Mouse (Mus musculus) CH12.LX (cell line): ENCODE results near the gene Baz2b. TPM values are rescaled to one million over a fixed set of nuclear protein-coding genes. Genes with fewer than 3 reads are reported as not detected.

Source experiments
- DNase-seq: peaks from one replicate; pipeline ENCODE4 v3.0.0-alpha.2; 2013; ENCODE audit errors: extremely low read depth
- H3K27ac ChIP-seq: 2 replicates; pipeline ENCODE4 v1.5.1; 2012; ENCODE audit warnings: low read depth, mild to moderate bottlenecking, control low read depth, moderate library complexity; ENCODE audit not compliant: insufficient read depth
- H3K27me3 ChIP-seq: replicated peaks from 2 replicates; pipeline ENCODE3; 2012; ENCODE audit warnings: inconsistent platforms
- H3K36me3 ChIP-seq, 2 experiments: replicated peaks in 1 of 2; 2 replicates each; pipeline versions ENCODE3 to v1.6.1; 2012; ENCODE audit warnings: inconsistent platforms in 1 of 2, low read length in 1 of 2, mild to moderate bottlenecking in 1 of 2, mixed read lengths in 1 of 2, moderate library complexity in 1 of 2; ENCODE audit not compliant: control insufficient read depth in 1 of 2, insufficient read depth in 1 of 2
- H3K4me1 ChIP-seq, 2 experiments: 2 replicates each; pipeline ENCODE4 v1.6.1; 2012; ENCODE audit warnings: inconsistent platforms in 1 of 2, moderate library complexity in 1 of 2; ENCODE audit not compliant: insufficient read depth in 2 of 2, control insufficient read depth in 1 of 2
- H3K4me2 ChIP-seq: 2 replicates; pipeline ENCODE4 v1.6.1; 2012; ENCODE audit warnings: low read depth, mild to moderate bottlenecking, control low read depth; ENCODE audit not compliant: poor library complexity, insufficient read depth, severe bottlenecking
- H3K4me3 ChIP-seq, 3 experiments: fragments of 150-350 bp in 1 of 3; sonication (generic) in 1 of 3; replicated peaks in 1 of 3; 2 replicates each; pipeline versions ENCODE3 to v1.5.1; 2011 to 2012; ENCODE audit warnings: low read depth in 2 of 3, low read length in 2 of 3, mild to moderate bottlenecking in 2 of 3, moderate library complexity in 2 of 3, control low read depth in 1 of 3, improper control_type of control experiment in 1 of 3, inconsistent platforms in 1 of 3, mixed read lengths in 1 of 3; ENCODE audit not compliant: poor library complexity in 1 of 3
- H3K79me2 ChIP-seq: replicated peaks from 2 replicates; pipeline ENCODE4 v1.6.1; 2012; ENCODE audit warnings: mild to moderate bottlenecking, moderate library complexity; ENCODE audit not compliant: control insufficient read depth, poor library complexity, insufficient read depth, severe bottlenecking; ENCODE audit errors: extremely low read depth
- H3K9ac ChIP-seq: 2 replicates; pipeline ENCODE4 v1.6.1; 2012; ENCODE audit warnings: low read depth, mild to moderate bottlenecking, control low read depth, moderate library complexity; ENCODE audit not compliant: insufficient read depth
- H3K9me3 ChIP-seq: replicated peaks from 2 replicates; pipeline ENCODE3; 2012; ENCODE audit warnings: low read length, inconsistent platforms, mixed read lengths
- BHLHE40 ChIP-seq: IDR thresholded peaks from 2 replicates; pipeline ENCODE4 v1.6.1; 2011; ENCODE audit warnings: mild to moderate bottlenecking, low read depth, low read length, improper control_type of control experiment
- E2F4 ChIP-seq: IDR thresholded peaks from 2 replicates; pipeline ENCODE4 v1.6.1; 2011; ENCODE audit warnings: low read depth, low read length, improper control_type of control experiment; ENCODE audit not compliant: insufficient replicate concordance
- HCFC1 ChIP-seq: IDR thresholded peaks from 2 replicates; pipeline ENCODE4 v1.6.1; 2012; ENCODE audit warnings: low read depth, mild to moderate bottlenecking, inconsistent platforms, low read length, improper control_type of control experiment
- IRF4 ChIP-seq: IDR thresholded peaks from 2 replicates; pipeline ENCODE4 v1.6.1; 2014; ENCODE audit warnings: low read depth, mild to moderate bottlenecking, inconsistent platforms, low read length, improper control_type of control experiment
- JUN ChIP-seq: IDR thresholded peaks from 2 replicates; pipeline ENCODE4 v1.6.1; 2011; ENCODE audit warnings: low read depth, mild to moderate bottlenecking, low read length, improper control_type of control experiment, moderate library complexity; ENCODE audit not compliant: insufficient read depth
- JUND ChIP-seq: conservative IDR thresholded peaks from 2 replicates; pipeline ENCODE4 v1.6.1; 2011; ENCODE audit warnings: low read depth, low read length, improper control_type of control experiment
- MAX ChIP-seq: IDR thresholded peaks from 2 replicates; pipeline ENCODE4 v1.6.1; 2011; ENCODE audit warnings: low read length, improper control_type of control experiment
- MEF2A ChIP-seq: IDR thresholded peaks from 2 replicates; pipeline ENCODE4 v1.6.1; 2014; ENCODE audit warnings: low read depth, mild to moderate bottlenecking, inconsistent platforms, low read length, improper control_type of control experiment, borderline replicate concordance
- MXI1 ChIP-seq: IDR thresholded peaks from 2 replicates; pipeline ENCODE4 v1.6.1; 2011; ENCODE audit warnings: mild to moderate bottlenecking, low read depth, low read length, improper control_type of control experiment
- MYC ChIP-seq: IDR thresholded peaks from 2 replicates; pipeline ENCODE4 v1.6.1; 2011; ENCODE audit warnings: low read depth, mild to moderate bottlenecking, improper control_type of control experiment, low read length
- NRF1 ChIP-seq: IDR thresholded peaks from 2 replicates; pipeline ENCODE4 v1.6.1; 2014; ENCODE audit warnings: low read depth, mild to moderate bottlenecking, inconsistent platforms, low read length, improper control_type of control experiment, moderate library complexity
- POLR2A ChIP-seq: IDR thresholded peaks from 2 replicates; pipeline ENCODE4 v1.6.1; 2011; ENCODE audit warnings: low read depth, mild to moderate bottlenecking, improper control_type of control experiment, low read length
- POLR2AphosphoS2 ChIP-seq: IDR thresholded peaks from 2 replicates; pipeline ENCODE4 v1.6.1; 2011; ENCODE audit warnings: low read depth, low read length, improper control_type of control experiment
- RAD21 ChIP-seq: IDR thresholded peaks from 2 replicates; pipeline ENCODE4 v1.6.1; 2011; ENCODE audit warnings: low read depth, mild to moderate bottlenecking, low read length, improper control_type of control experiment, moderate library complexity
- UBTF ChIP-seq: IDR thresholded peaks from 2 replicates; pipeline ENCODE4 v1.6.1; 2012; ENCODE audit warnings: low read depth, mild to moderate bottlenecking, inconsistent platforms, low read length, improper control_type of control experiment, moderate library complexity
- ZC3H11A ChIP-seq: IDR thresholded peaks from 2 replicates; pipeline ENCODE4 v1.6.1; 2012; ENCODE audit warnings: low read depth, mild to moderate bottlenecking, inconsistent platforms, low read length, improper control_type of control experiment
- ZKSCAN1 ChIP-seq: IDR thresholded peaks from 2 replicates; pipeline ENCODE4 v1.6.1; 2012; ENCODE audit warnings: low read depth, inconsistent platforms, low read length, improper control_type of control experiment, borderline replicate concordance
- dilution Hi-C: fragments of 300-500 bp; cut with MboI; formaldehyde crosslinking; loops from 2 replicates; pipeline ENCODE4 v1.14.3; 2020; ENCODE audit warnings: low sequenced_read_pairs; ENCODE audit not compliant: extremely low pct_unique_long_range_greater_than_20kb, extremely low pct_ligation_motif_present
- in situ Hi-C: fragments of 300-500 bp; cut with MboI; formaldehyde crosslinking; loops from 3 replicates; pipeline ENCODE4 v1.14.3; 2019; ENCODE audit warnings: low sequenced_read_pairs, low pct_ligation_motif_present, low pct_unique_long_range_greater_than_20kb, mixed read lengths
- polyA plus RNA-seq: library from polyadenylated mRNA; unstranded; fragments of >175 nt; gene quantifications from 2 replicates; pipeline ENCODE4 v1.2.1, GENCODE M21; 2012; ENCODE audit warnings: low read depth; ENCODE audit not compliant: insufficient read length
- total RNA-seq, 2 experiments: library from RNA; depleted of rRNA; stranded (reverse); fragments of 300-350 nt in 1 of 2; fragments of >200 nt in 1 of 2; gene quantifications; 2 replicates each; pipeline ENCODE4 v1.2.3; 2012 to 2014

Baz2b gene
- total and polyA plus RNA-seq, 3 experiments = 17.3 to 36.3 (median 31.9) TPM

- Histone ChIP-seq H3K4me1 (peaks cover 8 to 24% of the 10 kb centered on the region in 2 experiments), H3K36me3 (peaks cover 7 to 43% of the 10 kb centered on the region in 2 experiments), H3K79me2 (0 out of 2 replicates have a peak, but pooled peaks cover 3% of the 10 kb centered on the region), H3K27ac (no peak overlapping the region), H3K4me3 (no peak overlapping the region), H3K9me3 (no peaks in the 10 kb centered on the region), H3K9ac (no peak overlapping the region), H3K4me2 (no peak overlapping the region), H3K27me3 (no peaks in the 10 kb centered on the region)
- TF ChIP-seq HCFC1 (no peak), RAD21 (no peak), JUN (no peak), E2F4 (no peak), JUND (no peak), BHLHE40 (peak; percentile 31; the same call in 1 of the 2 replicates), POLR2A (no peak), MAX (no peak), UBTF (no peak), ZKSCAN1 (no peak), MYC (peak; percentile 50; the same call in 1 of the 2 replicates), NRF1 (no peak), MXI1 (no peak), MEF2A (no peak)
- in situ Hi-C loops (no loop called here), dilution Hi-C loops (no loop called here)
- no peak for DNase-seq
Measured at GRCm38 (mm10) chr2:59973962-59974361, 235.7 kb downstream of the Baz2b start.

GRCm38 (mm10) chr2:59973104-59973641, 236.5 kb downstream of the Baz2b start:
- H3K9me3 ChIP-seq = no peaks in the 10 kb centered on the region
- H3K27me3 ChIP-seq = no peaks in the 10 kb centered on the region
- in situ Hi-C loops = no loop called here
- TF ChIP-seq ZC3H11A = no peak
- TF ChIP-seq IRF4 = no peak
- TF ChIP-seq POLR2AphosphoS2 = no peak
- TF ChIP-seq, all 38 proteins: peak for 0
- Histone ChIP-seq H3K4me2 (no peak overlapping the region), H3K4me3 (no peak overlapping the region), H3K79me2 (0 out of 2 replicates have a peak, but pooled peaks cover 2% of the 10 kb centered on the region), H3K4me1 (peaks cover 6 to 24% of the 10 kb centered on the region in 2 experiments), H3K36me3 (peaks cover 4 to 39% of the 10 kb centered on the region in 2 experiments), H3K9ac (no peak overlapping the region), H3K27ac (no peak overlapping the region)
- no peak for DNase-seq
- dilution Hi-C loops = no loop called here
